Mouse (Mus musculus): ENCODE measurements around the gene C4bp. TPM values are rescaled to one million over a fixed set of nuclear protein-coding genes. Genes with fewer than 3 reads are reported as not detected.

Gene C4bp
- total RNA-seq (2023) = not detected

GRCm38 (mm10) chr1:130661454-130661853, at the start of gene C4bp:
Gene C4bp (minus strand): TSS chr1:130661632.

GRCm38 (mm10) chr1:130629521-130629920, 31.9 kb downstream of the C4bp start, which contains the start of gene Zp3r:
Gene Zp3r (minus strand): TSS chr1:130629621.

Other genes starting within 250 kb of the C4bp start
- 5.2 TPM for gene Cd55b, start 238.6 kb downstream of the C4bp start, total RNA-seq (2023)
- gene Cd55, start 198.9 kb downstream of the C4bp start, total RNA-seq (2023) = 334 TPM
- not detected for gene Zp3r, start 32.0 kb downstream of the C4bp start, total RNA-seq (2023)
- gene Gm29427, start 54.2 kb upstream of the C4bp start, total RNA-seq (2023) = not detected
- gene Yod1, start 55.7 kb upstream of the C4bp start, total RNA-seq (2023) = 10.4 TPM
- 20.9 TPM for gene Pfkfb2, start 67.6 kb upstream of the C4bp start, total RNA-seq (2023)
- gene AA986860, start 70.3 kb upstream of the C4bp start, total RNA-seq (2023) = 0.80 TPM
- not detected for gene Fcamr, start 139.3 kb upstream of the C4bp start, total RNA-seq (2023)
- gene Pigr, start 165.1 kb upstream of the C4bp start, total RNA-seq (2023) = 0.21 TPM
- 60.2 TPM for gene Fcmr, start 204.0 kb upstream of the C4bp start, total RNA-seq (2023)
- not detected for gene Il24, start 225.8 kb upstream of the C4bp start, total RNA-seq (2023)
- not detected for gene Il20, start 249.8 kb upstream of the C4bp start, total RNA-seq (2023)

Measured in CD8-positive naive resting alpha-beta T cell, adult 57 days (primary cell).